Mouse (Mus musculus) liver, embryonic 12.5 days (tissue): ENCODE results near the gene Nptx1. TPM values are rescaled to one million over a fixed set of nuclear protein-coding genes. Genes with fewer than 3 reads are reported as not detected.

Experiments used
- ATAC-seq: fragments of 200-750 bp; cut with Nextera tagmentation; 2 replicates; pipeline ENCODE4 v1.8.0; 2017; ENCODE audit warnings: moderate number of reproducible peaks, mild to moderate bottlenecking, moderate library complexity
- H3K27ac ChIP-seq: fragments of 300-500 bp; sonication (generic); 2 replicates; pipeline ENCODE4 v1.5.1; 2016; ENCODE audit warnings: mild to moderate bottlenecking
- H3K27me3 ChIP-seq: fragments of 300-500 bp; sonication (generic); replicated peaks from 2 replicates; pipeline ENCODE4 v1.6.1; 2016; ENCODE audit warnings: mild to moderate bottlenecking, moderate library complexity
- H3K36me3 ChIP-seq: fragments of 300-500 bp; sonication (generic); 2 replicates; pipeline ENCODE4 v1.6.1; 2016; ENCODE audit warnings: mild to moderate bottlenecking, moderate library complexity
- H3K4me1 ChIP-seq: fragments of 300-500 bp; sonication (generic); 2 replicates; pipeline ENCODE4 v1.6.1; 2016
- H3K4me2 ChIP-seq: fragments of 300-500 bp; sonication (generic); 2 replicates; pipeline ENCODE4 v1.6.1; 2016; ENCODE audit warnings: mild to moderate bottlenecking, moderate library complexity
- H3K4me3 ChIP-seq: fragments of 300-500 bp; sonication (generic); 2 replicates; pipeline ENCODE4 v1.5.1; 2016; ENCODE audit warnings: mild to moderate bottlenecking, moderate library complexity
- H3K9ac ChIP-seq: fragments of 300-500 bp; sonication (generic); 2 replicates; pipeline ENCODE4 v1.6.1; 2016; ENCODE audit warnings: mild to moderate bottlenecking, moderate library complexity
- H3K9me3 ChIP-seq: fragments of 300-500 bp; sonication (generic); replicated peaks from 2 replicates; pipeline ENCODE4 v1.6.1; 2016; ENCODE audit warnings: mild to moderate bottlenecking, moderate library complexity
- WGBS: fragments of 180-500 bp; shearing (Covaris S2); methylation state at CpG from one replicate; pipeline ENCODE4 v1.1.7; 2016; ENCODE audit not compliant: insufficient replicate concordance; 5-methylcytosine and 5-hydroxymethylcytosine counted together
- polyA plus RNA-seq: library from polyadenylated mRNA; unstranded; fragments of >200 nt; fragmentation: Nextera tagmentation; extraction: Ambion mirVana; gene quantifications from 2 replicates; pipeline ENCODE4 v1.2.1, GENCODE M21; 2016

Gene Nptx1
- polyA plus RNA-seq, 1 experiment from 2014 or later, result 0.06 TPM

GRCm38 (mm10) chr11:119548741-119549370, 1.3 kb upstream of the Nptx1 start:
- peaks cover 100% of the 10 kb centered on the region for H3K27me3 ChIP-seq
- no peaks in the 10 kb centered on the region for H3K9me3 ChIP-seq
- 3% methylated on average over 37 of the region's 37 CpGs for WGBS
- no peak overlapping the region for H3K27ac ChIP-seq
- no peaks in the 10 kb centered on the region for H3K36me3 ChIP-seq
- no peak for ATAC-seq
- peak overlapping the region; percentile 28 for H3K4me3 ChIP-seq
- no peak overlapping the region for H3K9ac ChIP-seq
- peaks cover 36% of the 10 kb centered on the region for H3K4me1 ChIP-seq
- H3K4me2 ChIP-seq, result peak overlapping the region; percentile 55

DNA sequence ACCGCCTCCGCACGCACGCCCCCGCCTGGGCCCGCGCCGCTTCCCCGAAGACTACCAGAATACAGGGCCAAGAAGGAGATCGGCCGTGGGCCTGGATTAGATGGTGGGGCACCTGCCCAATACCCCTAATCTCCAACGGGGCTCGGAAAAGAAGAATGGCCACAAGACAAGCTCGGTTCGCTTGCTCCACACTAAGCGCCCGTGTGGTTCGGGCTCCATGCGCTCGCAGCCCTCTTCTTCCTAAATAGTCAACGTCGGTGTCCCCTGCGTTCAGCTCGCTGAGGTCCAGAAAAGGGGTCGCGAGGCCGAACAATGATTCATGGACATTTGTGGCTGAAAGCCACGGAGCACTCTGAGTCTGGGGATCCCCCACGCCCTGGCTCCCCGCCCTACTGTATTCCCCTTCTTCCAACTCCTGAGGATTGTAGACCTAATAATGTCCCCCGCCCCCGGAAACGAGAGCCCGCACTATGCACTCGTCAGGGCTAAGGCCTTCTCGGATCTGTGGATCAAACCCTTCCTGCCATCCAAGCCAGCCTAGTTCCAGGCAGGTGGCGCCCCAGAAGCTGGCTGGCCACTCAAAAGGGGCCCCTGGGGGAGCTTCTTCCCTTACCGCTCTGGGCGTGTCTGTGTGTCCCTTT, 518 bp upstream of the Nptx1 start:
- H3K4me3 ChIP-seq, result peak overlapping the region; percentile 49
- peaks cover 100% of the 10 kb centered on the region for H3K27me3 ChIP-seq
- no peaks in the 10 kb centered on the region for H3K9me3 ChIP-seq
- H3K36me3 ChIP-seq, result no peaks in the 10 kb centered on the region
- H3K4me2 ChIP-seq, result peak overlapping the region; percentile 71
- WGBS, result 3% methylated on average over 39 of the region's 39 CpGs
- ATAC-seq, result no peak
- H3K9ac ChIP-seq, result no peak overlapping the region
- H3K4me1 ChIP-seq, result peaks cover 36% of the 10 kb centered on the region
- H3K27ac ChIP-seq, result no peak overlapping the region

DNA sequence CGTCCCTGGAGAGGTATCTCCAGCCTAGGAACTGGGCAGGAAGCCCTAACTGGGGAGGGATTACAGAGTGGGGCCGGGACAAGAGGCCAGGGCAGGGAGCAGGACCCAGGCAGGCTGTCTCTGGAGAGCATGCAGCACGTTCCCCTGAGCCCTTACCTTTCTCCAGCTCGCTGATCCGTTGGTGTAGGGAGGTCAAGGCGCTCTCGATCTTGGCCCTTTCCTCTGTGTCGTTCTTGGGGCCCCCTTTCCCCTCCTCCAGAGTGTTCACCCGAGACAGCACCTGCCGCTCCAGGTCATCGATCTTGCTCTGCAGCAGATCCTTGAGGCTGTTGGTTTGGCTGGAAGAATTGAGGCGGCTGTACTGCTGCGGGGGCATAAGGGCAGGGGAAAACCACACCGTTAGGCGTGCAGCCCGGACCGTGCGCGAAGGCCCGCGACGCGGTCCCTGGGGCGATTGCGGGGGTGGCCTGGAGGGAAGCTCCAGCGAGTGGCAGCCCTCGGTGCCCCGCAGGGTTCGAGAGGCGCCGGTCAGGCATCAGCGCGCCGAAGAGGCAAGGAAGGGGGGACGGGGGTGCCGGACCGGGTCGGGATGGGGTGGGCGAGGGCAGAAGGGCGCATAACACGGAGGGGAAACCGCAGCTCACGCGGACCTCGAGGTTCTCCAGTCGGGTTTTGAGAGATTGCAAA, 914 bp downstream of the Nptx1 start:
- H3K9me3 ChIP-seq, result no peaks in the 10 kb centered on the region
- ATAC-seq, result no peak
- WGBS, result 4% methylated on average over 46 of the region's 46 CpGs
- H3K9ac ChIP-seq, result no peak overlapping the region
- H3K27ac ChIP-seq, result no peak overlapping the region
- no peaks in the 10 kb centered on the region for H3K36me3 ChIP-seq
- peaks cover 31% of the 10 kb centered on the region for H3K4me1 ChIP-seq
- peak overlapping the region; percentile 49 for H3K4me3 ChIP-seq
- H3K27me3 ChIP-seq, result peaks cover 100% of the 10 kb centered on the region
- H3K4me2 ChIP-seq, result peak overlapping the region; percentile 71

DNA sequence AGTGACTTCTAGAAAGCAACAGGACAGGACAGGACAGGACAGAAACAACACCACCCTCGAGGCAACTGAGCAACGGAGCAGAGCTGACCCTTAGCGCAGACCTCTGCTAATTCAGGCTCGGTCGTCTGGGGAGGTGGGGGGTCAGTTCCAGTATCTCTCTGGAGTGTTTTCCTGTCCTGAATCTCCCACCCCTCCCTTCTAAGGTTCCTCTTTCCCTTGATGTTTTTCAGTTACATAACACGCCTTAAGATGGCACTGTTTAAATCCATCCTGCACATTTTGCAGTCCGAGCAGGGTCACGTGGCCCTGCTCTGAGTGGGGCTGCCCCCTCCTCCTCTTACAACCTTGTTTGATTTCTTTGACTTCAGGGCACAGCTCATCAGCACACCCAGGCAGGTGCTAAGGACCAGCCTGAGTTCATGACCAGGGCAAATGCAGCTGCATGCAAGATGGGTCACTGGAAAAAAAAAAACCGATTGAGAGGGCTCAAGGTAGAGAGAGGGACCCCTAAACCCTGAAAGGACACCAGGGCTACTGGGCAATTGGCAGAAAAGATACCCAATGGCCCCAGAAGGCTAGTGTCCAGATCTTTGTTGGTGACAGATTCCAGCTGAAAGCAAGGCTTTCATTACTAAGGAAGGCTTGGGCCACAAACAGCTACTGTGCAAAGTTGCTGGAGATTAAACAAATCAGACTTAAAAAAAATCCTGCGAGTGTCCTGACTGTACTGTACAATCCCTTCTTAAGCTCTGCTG, 1.6 kb downstream of the Nptx1 start:
- Histone ChIP-seq H3K27ac (no peak overlapping the region), H3K27me3 (peaks cover 100% of the 10 kb centered on the region), H3K36me3 (no peaks in the 10 kb centered on the region), H3K4me1 (peaks cover 31% of the 10 kb centered on the region), H3K4me2 (no peak overlapping the region), H3K9me3 (no peaks in the 10 kb centered on the region), H3K4me3 (no peak overlapping the region), H3K9ac (no peak overlapping the region)
- WGBS, result 9% methylated on average over 10 of the region's 10 CpGs
- ATAC-seq, result no peak

DNA sequence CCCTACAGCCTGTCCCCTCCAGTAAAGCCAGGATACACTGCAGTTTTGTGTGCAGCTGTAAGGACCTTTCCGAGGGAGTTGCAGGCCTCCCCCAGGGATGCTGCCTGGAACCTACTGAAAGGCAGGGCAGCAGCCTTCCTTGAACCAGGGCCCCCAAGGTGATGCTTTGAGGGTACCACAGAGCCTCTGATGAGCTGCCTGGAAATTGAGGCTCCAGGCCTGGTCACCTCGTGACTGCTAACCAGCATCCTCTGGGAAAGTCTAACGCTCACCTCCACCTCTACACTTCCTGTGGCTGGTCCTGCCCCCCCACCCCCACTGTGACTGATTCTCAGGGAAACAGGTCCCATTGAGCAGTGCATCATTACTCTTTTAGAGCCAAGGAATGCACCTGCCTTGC, 2.3 kb downstream of the Nptx1 start:
- no peaks in the 10 kb centered on the region for H3K36me3 ChIP-seq
- H3K27ac ChIP-seq, result no peak overlapping the region
- H3K4me3 ChIP-seq, result no peak overlapping the region
- WGBS, result 35% methylated on average over 3 of the region's 3 CpGs
- peaks cover 100% of the 10 kb centered on the region for H3K27me3 ChIP-seq
- no peaks in the 10 kb centered on the region for H3K9me3 ChIP-seq
- H3K4me2 ChIP-seq, result no peak overlapping the region
- no peak for ATAC-seq
- no peak overlapping the region for H3K9ac ChIP-seq
- H3K4me1 ChIP-seq, result peaks cover 31% of the 10 kb centered on the region

- Histone ChIP-seq H3K4me1 (peaks cover 30% of the 10 kb centered on the region), H3K9ac (no peak overlapping the region), H3K4me2 (no peak overlapping the region), H3K36me3 (no peaks in the 10 kb centered on the region), H3K9me3 (no peaks in the 10 kb centered on the region), H3K4me3 (no peak overlapping the region), H3K27me3 (peaks cover 100% of the 10 kb centered on the region), H3K27ac (no peak overlapping the region)
- 63% methylated on average over 15 of the region's 15 CpGs for WGBS
- no peak for ATAC-seq
These were observed 2.9 kb downstream of the Nptx1 start for GRCm38 (mm10) chr11:119544518-119545105.

DNA sequence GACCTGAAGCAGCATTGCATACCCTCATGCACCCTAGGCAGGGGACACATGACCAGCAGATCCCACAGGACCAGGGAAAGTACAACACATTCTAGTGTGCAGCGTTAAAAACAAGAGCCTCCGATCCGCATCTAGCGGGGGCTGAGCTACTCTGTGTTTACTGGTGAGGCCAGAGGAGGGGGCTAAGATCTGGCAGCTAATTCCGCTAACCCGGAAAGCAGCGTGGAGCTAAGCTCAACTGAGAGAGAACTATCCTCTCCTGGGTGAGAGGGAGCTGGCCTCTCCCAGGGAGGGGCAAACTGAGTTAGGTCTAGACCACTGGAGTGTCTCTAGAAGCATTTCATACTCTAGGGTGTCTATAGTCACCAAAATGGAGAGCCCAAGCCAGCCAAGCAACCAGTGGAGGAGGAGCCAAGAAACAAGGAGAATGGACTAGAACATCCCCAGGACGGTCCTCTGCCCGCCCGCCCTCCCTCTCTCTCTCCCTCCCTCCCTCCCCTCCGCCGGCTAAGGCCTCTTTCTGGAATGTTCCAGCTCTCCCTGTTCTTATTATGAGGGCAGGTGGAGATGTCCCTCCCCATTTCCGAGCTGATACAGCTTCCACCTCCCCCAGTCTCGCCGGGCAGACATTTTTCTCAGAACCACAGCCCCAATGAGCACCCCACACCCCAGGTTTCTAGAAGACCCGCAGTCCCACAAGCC, 3.6 kb downstream of the Nptx1 start:
- H3K9ac ChIP-seq, result no peak overlapping the region
- WGBS, result 50% methylated on average over 16 of the region's 16 CpGs
- no peaks in the 10 kb centered on the region for H3K36me3 ChIP-seq
- H3K9me3 ChIP-seq, result no peaks in the 10 kb centered on the region
- H3K27me3 ChIP-seq, result peaks cover 98% of the 10 kb centered on the region
- no peak overlapping the region for H3K4me2 ChIP-seq
- peaks cover 23% of the 10 kb centered on the region for H3K4me1 ChIP-seq
- H3K27ac ChIP-seq, result no peak overlapping the region
- no peak for ATAC-seq
- H3K4me3 ChIP-seq, result no peak overlapping the region

DNA sequence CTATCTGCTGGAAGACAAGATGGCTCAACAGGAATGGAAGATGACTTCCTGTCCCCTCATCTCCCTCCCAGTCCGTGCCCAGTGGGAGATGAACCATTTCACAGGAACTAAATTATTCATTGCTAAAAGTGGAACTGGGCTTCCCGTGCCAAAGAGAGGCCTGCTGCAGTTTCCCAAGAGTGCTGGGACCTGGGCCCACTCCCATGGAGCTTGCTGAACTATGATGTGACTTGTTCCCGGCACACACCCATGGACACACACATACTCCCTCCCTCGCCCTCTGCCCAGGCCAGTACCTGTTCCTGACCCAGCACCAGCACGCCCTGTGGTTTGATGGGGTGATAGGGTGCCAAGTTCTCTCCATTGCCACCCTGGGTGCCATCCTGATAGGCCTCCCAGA, 4.7 kb downstream of the Nptx1 start:
- H3K9ac ChIP-seq, result no peak overlapping the region
- no peak overlapping the region for H3K27ac ChIP-seq
- H3K27me3 ChIP-seq, result peaks cover 90% of the 10 kb centered on the region
- peaks cover 14% of the 10 kb centered on the region for H3K4me1 ChIP-seq
- no peak for ATAC-seq
- 60% methylated on average over 5 of the region's 5 CpGs for WGBS
- no peak overlapping the region for H3K4me3 ChIP-seq
- H3K4me2 ChIP-seq, result no peak overlapping the region
- H3K9me3 ChIP-seq, result no peaks in the 10 kb centered on the region
- no peaks in the 10 kb centered on the region for H3K36me3 ChIP-seq

DNA sequence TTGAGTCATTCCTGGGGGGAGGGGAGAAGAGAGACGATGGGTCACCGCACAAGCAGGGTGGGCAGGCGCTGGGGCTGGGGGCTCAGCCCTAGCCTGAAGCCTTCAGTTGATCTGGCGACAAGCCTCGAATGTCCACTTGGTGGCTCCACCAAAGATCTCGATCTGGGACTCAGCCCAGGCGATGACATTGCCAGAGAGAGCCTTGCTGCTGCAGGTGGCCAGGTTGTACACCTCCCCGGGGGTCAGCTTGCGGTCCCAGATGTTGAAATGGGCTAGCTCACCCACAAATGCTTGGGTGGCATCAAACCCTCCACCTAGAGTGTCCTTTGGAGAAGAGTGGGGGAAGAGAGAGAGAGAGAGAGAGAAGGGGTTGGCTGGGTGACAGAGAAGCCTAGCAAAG, 5.2 kb downstream of the Nptx1 start:
- Histone ChIP-seq H3K4me3 (no peak overlapping the region), H3K27me3 (peaks cover 90% of the 10 kb centered on the region)
- no peak for ATAC-seq

GRCm38 (mm10) chr11:119541082-119541481, 6.5 kb downstream of the Nptx1 start:
- no peak for ATAC-seq

More for the DNA sequence above, 5.2 kb downstream of the Nptx1 start:
- WGBS, result 30% methylated on average over 9 of the region's 9 CpGs
- no peak overlapping the region for H3K27ac ChIP-seq
- H3K9ac ChIP-seq, result no peak overlapping the region
- H3K36me3 ChIP-seq, result no peaks in the 10 kb centered on the region
- H3K4me1 ChIP-seq, result peaks cover 8% of the 10 kb centered on the region
- no peak overlapping the region for H3K4me2 ChIP-seq
- no peaks in the 10 kb centered on the region for H3K9me3 ChIP-seq

GRCm38 (mm10) chr11:119540560-119540959, 7.0 kb downstream of the Nptx1 start:
- Histone ChIP-seq H3K9me3 (no peaks in the 10 kb centered on the region), H3K27me3 (peaks cover 78% of the 10 kb centered on the region), H3K27ac (no peak overlapping the region), H3K4me2 (no peak overlapping the region), H3K36me3 (no peaks in the 10 kb centered on the region), H3K9ac (no peak overlapping the region), H3K4me3 (no peak overlapping the region), H3K4me1 (no peaks in the 10 kb centered on the region)
- WGBS, result 65% methylated on average over 9 of the region's 9 CpGs
- ATAC-seq, result no peak

More at GRCm38 (mm10) chr11:119541082-119541481, 6.5 kb downstream of the Nptx1 start:
- Histone ChIP-seq H3K27me3 (peaks cover 83% of the 10 kb centered on the region), H3K36me3 (no peaks in the 10 kb centered on the region), H3K27ac (no peak overlapping the region), H3K9ac (no peak overlapping the region), H3K9me3 (no peaks in the 10 kb centered on the region), H3K4me3 (no peak overlapping the region), H3K4me2 (no peak overlapping the region), H3K4me1 (no peaks in the 10 kb centered on the region)
- WGBS, result 61% methylated on average over 9 of the region's 9 CpGs
